Mouse (Mus musculus): ENCODE results near the gene U2af1. TPM values are rescaled to one million over a fixed set of nuclear protein-coding genes. Genes with fewer than 3 reads are reported as not detected.

Gene U2af1
- polyA plus RNA-seq, 1 experiment: 19.1 TPM

DNA sequence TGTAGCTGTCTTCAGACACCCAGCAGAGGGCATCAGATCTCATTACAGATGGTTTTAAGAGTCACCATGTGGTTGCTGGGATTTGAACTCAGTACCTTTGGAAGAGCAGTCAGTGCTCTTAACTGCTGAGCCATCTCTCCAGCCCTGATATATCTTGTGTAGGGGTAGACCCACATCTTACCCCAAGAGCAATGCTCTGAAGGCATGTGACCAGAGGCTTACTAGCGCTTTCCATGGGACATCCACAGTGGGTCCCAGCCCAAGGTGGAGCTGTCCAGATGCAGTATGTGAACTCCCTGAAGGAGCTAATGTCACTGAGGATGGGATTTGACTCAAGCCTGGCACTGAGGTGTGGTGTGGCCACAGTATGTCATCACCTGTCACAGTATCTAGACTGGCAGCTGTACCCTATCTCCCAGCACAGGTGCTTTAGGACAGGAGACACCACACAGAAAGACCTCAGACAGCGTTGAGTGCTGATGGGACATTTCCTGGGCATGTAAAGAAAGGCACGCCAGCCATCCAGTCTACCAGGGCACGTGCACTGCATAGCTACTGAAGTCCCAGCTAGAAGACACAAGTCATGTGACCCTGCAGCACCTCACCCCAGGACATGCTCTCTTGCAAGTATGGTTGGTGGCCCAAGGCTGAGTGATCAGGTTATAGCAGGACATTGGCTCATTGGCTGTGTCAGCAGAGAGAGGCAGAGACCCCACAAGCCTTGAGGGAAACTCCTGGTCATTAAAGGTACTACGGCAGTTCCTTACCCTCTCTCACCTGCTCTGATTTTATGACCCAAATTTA is 12.3 kb downstream of the U2af1 start:
- no peak overlapping the region for H3K4me3 ChIP-seq (ENCODE audit: low read depth, low read length)
- no peaks in the 10 kb centered on the region for H3K27me3 ChIP-seq (ENCODE audit: control insufficient read depth, insufficient read depth, low read length)
- WGBS: 93% methylated on average over 5 of the region's 5 CpGs
- TF ChIP-seq POLR2A (IDR thresholded peaks at IDR 0.05; ENCODE audit: low read depth, low read length) (no peak), CTCF (IDR thresholded peaks at IDR 0.05; ENCODE audit: extremely low read depth, insufficient read length, insufficient replicate concordance, low read depth, low read length) (no peak)
- H3K27ac ChIP-seq (ENCODE audit: insufficient read depth, low read depth, low read length): no peak overlapping the region
- peaks cover 47% of the 10 kb centered on the region for H3K36me3 ChIP-seq (ENCODE audit: control insufficient read depth, insufficient read depth, low read length)
- H3K4me1 ChIP-seq (ENCODE audit: control insufficient read depth, insufficient read depth, insufficient read length, low read length): no peaks in the 10 kb centered on the region

DNA sequence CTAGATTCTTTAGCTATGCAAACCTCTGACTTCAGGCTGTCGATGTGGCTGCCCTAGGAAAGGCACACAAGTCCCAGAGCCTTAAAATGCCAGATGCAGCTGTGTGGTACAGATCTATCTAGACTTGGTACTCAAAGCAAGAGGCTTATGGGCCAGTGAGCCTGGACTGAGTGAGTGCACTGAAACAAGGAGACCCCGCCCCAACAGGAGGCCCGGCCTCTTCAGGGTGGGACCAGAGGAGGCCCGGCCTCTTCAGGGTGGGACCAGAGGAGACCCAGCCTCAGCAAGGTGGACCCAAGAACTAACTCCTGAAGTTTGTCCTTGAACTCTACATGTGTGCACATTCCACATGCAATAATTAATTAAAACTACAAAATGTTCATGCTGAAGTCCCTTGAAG is 15.8 kb downstream of the U2af1 start:
- Histone ChIP-seq H3K4me1 (ENCODE audit: control insufficient read depth, insufficient read depth, insufficient read length, low read length) (no peaks in the 10 kb centered on the region), H3K4me3 (ENCODE audit: low read depth, low read length) (no peak overlapping the region), H3K27ac (ENCODE audit: insufficient read depth, low read depth, low read length) (no peak overlapping the region), H3K27me3 (ENCODE audit: control insufficient read depth, insufficient read depth, low read length) (no peaks in the 10 kb centered on the region), H3K36me3 (ENCODE audit: control insufficient read depth, insufficient read depth, low read length) (peaks cover 14% of the 10 kb centered on the region)
- WGBS: 79% methylated on average over 4 of the region's 4 CpGs
- TF ChIP-seq CTCF (IDR thresholded peaks at IDR 0.05; ENCODE audit: extremely low read depth, insufficient read length, insufficient replicate concordance, low read depth, low read length) (no peak), POLR2A (IDR thresholded peaks at IDR 0.05; ENCODE audit: low read depth, low read length) (no peak)

DNA sequence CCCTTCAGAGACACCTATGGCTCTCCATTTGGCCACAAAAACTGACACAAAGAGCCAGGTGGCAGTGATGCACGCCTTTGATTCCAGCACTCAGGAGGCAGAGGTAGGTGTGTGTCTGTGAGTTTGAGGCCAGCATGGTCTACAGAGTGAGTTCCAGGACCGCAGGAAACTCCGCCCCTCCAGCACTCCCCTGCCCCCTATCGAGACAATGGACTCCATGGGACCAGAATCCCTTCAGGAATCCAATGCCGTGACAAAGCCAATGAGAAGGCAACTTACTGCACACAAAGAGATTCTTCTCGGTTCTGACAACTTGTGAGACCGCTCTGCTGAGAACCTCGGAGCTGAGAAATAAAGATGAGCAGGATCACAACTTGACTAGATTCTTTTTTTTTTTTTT is 16.4 kb downstream of the U2af1 start:
- Histone ChIP-seq H3K36me3 (ENCODE audit: control insufficient read depth, insufficient read depth, low read length) (peaks cover 9% of the 10 kb centered on the region), H3K4me3 (ENCODE audit: low read depth, low read length) (no peak overlapping the region), H3K4me1 (ENCODE audit: control insufficient read depth, insufficient read depth, insufficient read length, low read length) (peaks cover 2% of the 10 kb centered on the region), H3K27me3 (ENCODE audit: control insufficient read depth, insufficient read depth, low read length) (no peaks in the 10 kb centered on the region), H3K27ac (ENCODE audit: insufficient read depth, low read depth, low read length) (no peak overlapping the region)
- TF ChIP-seq POLR2A (IDR thresholded peaks at IDR 0.05; ENCODE audit: low read depth, low read length) (no peak), CTCF (IDR thresholded peaks at IDR 0.05; ENCODE audit: extremely low read depth, insufficient read length, insufficient replicate concordance, low read depth, low read length) (no peak)
- 53% methylated on average over 8 of the region's 8 CpGs for WGBS

DNA sequence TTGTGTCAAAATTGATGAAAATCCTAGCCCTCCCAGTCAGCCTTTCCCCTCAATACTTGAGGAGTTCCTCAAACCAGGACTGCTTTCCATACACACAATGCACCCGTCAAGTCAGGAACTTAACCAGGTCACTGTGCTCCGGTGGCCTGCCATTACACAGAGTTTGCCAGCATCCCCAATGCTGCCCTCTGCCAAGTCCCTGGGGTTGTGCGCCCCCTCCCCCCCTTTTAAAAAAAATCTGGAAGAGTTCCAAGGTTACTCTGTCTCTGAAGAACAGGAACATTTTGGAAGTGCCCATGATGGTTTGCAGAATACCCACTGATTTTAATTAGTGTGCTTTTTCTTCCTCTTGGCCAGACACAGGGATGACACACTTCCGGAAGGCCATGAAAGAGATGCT is 19.0 kb downstream of the U2af1 start:
- H3K4me3 ChIP-seq (ENCODE audit: low read depth, low read length): no peak overlapping the region
- H3K27me3 ChIP-seq (ENCODE audit: control insufficient read depth, insufficient read depth, low read length): peaks cover 11% of the 10 kb centered on the region
- no peak overlapping the region for H3K27ac ChIP-seq (ENCODE audit: insufficient read depth, low read depth, low read length)
- H3K36me3 ChIP-seq (ENCODE audit: control insufficient read depth, insufficient read depth, low read length): no peaks in the 10 kb centered on the region
- WGBS: 70% methylated on average over 4 of the region's 4 CpGs
- peaks cover 7% of the 10 kb centered on the region for H3K4me1 ChIP-seq (ENCODE audit: control insufficient read depth, insufficient read depth, insufficient read length, low read length)
- TF ChIP-seq CTCF (IDR thresholded peaks at IDR 0.05; ENCODE audit: extremely low read depth, insufficient read length, insufficient replicate concordance, low read depth, low read length): no peak
- TF ChIP-seq POLR2A (IDR thresholded peaks at IDR 0.05; ENCODE audit: low read depth, low read length): no peak

DNA sequence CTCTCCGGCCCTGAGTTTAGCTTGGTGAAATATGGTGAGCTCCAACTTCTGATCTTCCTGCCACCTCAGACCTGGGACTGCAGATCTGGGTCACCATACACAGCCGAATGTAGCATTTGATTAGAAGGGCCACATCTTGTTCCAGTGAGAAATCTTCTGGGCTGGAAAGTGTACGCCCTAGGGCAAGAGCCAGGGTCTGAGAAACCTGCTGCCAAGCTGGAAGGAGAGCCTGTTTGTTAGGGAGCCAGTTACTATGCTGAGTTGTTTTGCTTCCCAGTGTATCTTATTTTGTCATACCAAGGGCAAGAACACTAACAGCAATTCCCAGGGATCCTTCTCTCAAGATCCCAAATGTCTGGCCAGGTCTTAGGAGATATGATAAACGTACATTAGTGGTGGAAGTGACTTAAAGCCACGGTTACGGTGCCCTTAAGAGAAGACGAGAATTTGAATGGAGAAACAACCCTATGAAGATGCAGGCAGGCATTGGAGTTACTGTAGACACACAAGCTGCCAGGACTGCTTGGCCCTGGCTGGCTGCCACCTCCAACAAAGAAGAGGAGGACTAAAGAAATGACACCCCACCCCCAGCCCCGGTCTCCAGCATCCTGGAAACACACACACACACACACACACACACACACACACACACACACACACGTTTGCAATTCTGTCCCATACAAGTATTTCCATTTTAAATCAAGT is 20.7 kb downstream of the U2af1 start:
- TF ChIP-seq POLR2A (IDR thresholded peaks at IDR 0.05; ENCODE audit: low read depth, low read length) (no peak; the same call in 1 of the 2 replicates), CTCF (IDR thresholded peaks at IDR 0.05; ENCODE audit: extremely low read depth, insufficient read length, insufficient replicate concordance, low read depth, low read length) (no peak)
- H3K36me3 ChIP-seq (ENCODE audit: control insufficient read depth, insufficient read depth, low read length): no peaks in the 10 kb centered on the region
- H3K27me3 ChIP-seq (ENCODE audit: control insufficient read depth, insufficient read depth, low read length): peaks cover 11% of the 10 kb centered on the region
- H3K4me1 ChIP-seq (ENCODE audit: control insufficient read depth, insufficient read depth, insufficient read length, low read length): peaks cover 7% of the 10 kb centered on the region
- no peak overlapping the region for H3K27ac ChIP-seq (ENCODE audit: insufficient read depth, low read depth, low read length)
- H3K4me3 ChIP-seq (ENCODE audit: low read depth, low read length): no peak overlapping the region
- 58% methylated on average over 9 of the region's 9 CpGs for WGBS

DNA sequence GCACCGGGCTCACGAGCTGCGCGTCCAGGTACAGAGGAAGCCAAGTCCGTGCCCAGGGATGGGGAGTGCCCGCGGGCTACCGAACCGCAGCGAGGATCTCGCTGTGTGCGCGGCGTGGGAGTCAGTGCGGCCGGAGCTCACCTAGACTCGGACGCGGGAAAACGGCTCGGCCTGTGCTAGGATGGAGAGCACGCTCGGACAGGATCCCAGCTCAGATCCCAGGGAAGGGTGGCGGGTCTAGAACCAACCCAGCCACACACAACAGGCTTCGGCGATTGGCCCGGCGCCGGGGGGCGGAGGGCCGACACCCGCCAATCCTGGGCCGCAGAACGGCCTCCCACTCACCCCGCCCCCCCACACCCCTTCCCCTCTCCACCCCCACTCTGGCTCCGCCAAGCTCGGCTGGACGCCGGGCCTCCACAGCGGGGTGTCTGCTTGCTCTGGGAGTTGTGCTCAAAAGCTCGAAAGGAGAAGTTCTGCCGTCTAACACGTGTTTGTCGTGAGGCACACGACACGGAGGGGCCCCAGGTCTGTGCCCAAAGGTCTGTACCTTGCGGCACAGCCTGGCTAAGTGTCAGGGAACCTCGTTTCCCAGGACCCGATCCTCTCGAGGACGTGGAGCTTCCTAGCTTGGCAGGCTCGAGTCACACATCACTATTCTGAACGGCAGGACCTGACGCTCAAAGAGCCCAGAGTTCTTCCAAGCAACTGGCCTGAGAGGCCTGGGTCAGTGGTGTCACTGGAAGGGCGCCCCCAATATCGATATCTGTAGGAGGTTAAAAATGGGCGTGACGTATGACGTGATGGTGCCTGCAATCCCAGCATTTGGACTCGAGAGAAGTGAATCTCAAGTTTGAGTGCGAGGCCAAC is 21.5 kb downstream of the U2af1 start, which contains the start of gene Cbs:
TSS of gene Cbs (minus strand) at position 297 of the 870 bp plus-strand sequence.
- no peak; the same call in 1 of the 2 replicates for TF ChIP-seq POLR2A (IDR thresholded peaks at IDR 0.05; ENCODE audit: low read depth, low read length)
- WGBS: 2% methylated on average over 61 of the region's 61 CpGs
- Histone ChIP-seq H3K4me1 (ENCODE audit: control insufficient read depth, insufficient read depth, insufficient read length, low read length) (peaks cover 7% of the 10 kb centered on the region), H3K27me3 (ENCODE audit: control insufficient read depth, insufficient read depth, low read length) (peaks cover 11% of the 10 kb centered on the region), H3K27ac (ENCODE audit: insufficient read depth, low read depth, low read length) (no peak within 1 kb of the TSS), H3K4me3 (ENCODE audit: low read depth, low read length) (peak within 1 kb of the TSS; percentile 59), H3K36me3 (ENCODE audit: control insufficient read depth, insufficient read depth, low read length) (no peaks in the 10 kb centered on the region)

All from small intestine, adult 2 months (tissue).